Mouse (Mus musculus) heart, embryonic 10.5 days (tissue): Measurements from ENCODE around the gene Pigw. TPM values are rescaled to one million over a fixed set of nuclear protein-coding genes. Genes with fewer than 3 reads are reported as not detected.
A peak's percentile ranks its signal among the peaks of the same experiment; 100 is the strongest.
"Not testable (repeated sequence)": the region's sequence is repeated elsewhere in the genome, so short reads cannot be mapped to it uniquely, and the experiment has no call there.

Experiments used
- DNase-seq: peaks from one replicate; pipeline ENCODE4 v3.0.0-alpha.2; 2017; ENCODE audit warnings: low spot score
- H3K27ac ChIP-seq: fragments of 300-500 bp; sonication (generic); 2 replicates; pipeline ENCODE4 v1.5.1; 2016; ENCODE audit warnings: mild to moderate bottlenecking
- H3K27me3 ChIP-seq: fragments of 300-500 bp; sonication (generic); 2 replicates; pipeline ENCODE4 v1.6.1; 2016; ENCODE audit warnings: mild to moderate bottlenecking; ENCODE audit not compliant: poor library complexity, insufficient read depth, severe bottlenecking
- H3K36me3 ChIP-seq: fragments of 300-500 bp; sonication (generic); 2 replicates; pipeline ENCODE4 v1.6.1; 2016; ENCODE audit warnings: mild to moderate bottlenecking, moderate library complexity
- H3K4me1 ChIP-seq: fragments of 300-500 bp; sonication (generic); 2 replicates; pipeline ENCODE4 v1.6.1; 2016; ENCODE audit warnings: mild to moderate bottlenecking
- H3K4me3 ChIP-seq: fragments of 300-500 bp; sonication (generic); 2 replicates; pipeline ENCODE4 v1.5.1; 2016; ENCODE audit warnings: mild to moderate bottlenecking, moderate library complexity
- H3K9me3 ChIP-seq: fragments of 300-500 bp; sonication (generic); 2 replicates; pipeline ENCODE4 v1.6.1; 2016; ENCODE audit warnings: mild to moderate bottlenecking, moderate library complexity
- WGBS: fragments of 180-500 bp; shearing (Covaris S2); methylation state at CpG from one replicate; pipeline ENCODE4 v1.1.7; 2016; 5-methylcytosine and 5-hydroxymethylcytosine counted together
- polyA plus RNA-seq: library from polyadenylated mRNA; unstranded; fragments of >200 nt; fragmentation: Nextera tagmentation; extraction: Ambion mirVana; gene quantifications from 2 replicates; pipeline ENCODE4 v1.2.1, GENCODE M21; 2016

Gene Pigw
- polyA plus RNA-seq, 1 experiment from 2014 or later = 2.7 TPM

DNA sequence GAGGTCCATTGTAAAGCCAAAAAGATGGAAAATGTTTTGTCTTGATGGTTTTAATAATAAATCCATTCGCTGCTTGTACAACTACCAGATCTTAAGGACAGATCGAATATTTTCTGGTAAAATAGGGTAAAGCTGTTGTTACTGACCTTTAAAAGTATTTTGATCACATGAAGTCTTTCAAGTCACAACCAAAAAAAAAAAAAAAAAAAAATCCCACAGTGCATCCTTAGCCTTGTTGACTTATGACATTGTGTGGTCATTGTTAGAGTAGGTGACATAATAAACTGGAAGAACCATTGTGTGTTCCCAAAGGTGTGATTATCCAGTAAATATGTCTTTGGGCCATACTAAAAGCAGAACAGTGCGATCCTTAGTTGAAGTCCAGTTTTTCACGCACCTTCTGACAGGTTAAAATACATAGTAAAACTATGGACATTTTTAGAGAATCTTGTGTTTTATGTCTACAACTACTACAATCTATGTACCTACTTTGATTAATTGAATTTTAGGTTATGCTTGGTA, 8.5 kb downstream of the Pigw start:
- no peaks in the 10 kb centered on the region for H3K27me3 ChIP-seq
- peak overlapping the region; percentile 97 for H3K4me3 ChIP-seq
- peaks cover 5% of the 10 kb centered on the region; the same call in 1 of the 2 replicates for H3K4me1 ChIP-seq
- WGBS = 75% methylated on average over 4 of the region's 4 CpGs
- peak overlapping the region; percentile 98 for H3K27ac ChIP-seq
- H3K9me3 ChIP-seq = no peaks in the 10 kb centered on the region
- DNase-seq = no peak
- 0 out of 2 replicates have a peak, but pooled peaks cover 6% of the 10 kb centered on the region for H3K36me3 ChIP-seq

DNA sequence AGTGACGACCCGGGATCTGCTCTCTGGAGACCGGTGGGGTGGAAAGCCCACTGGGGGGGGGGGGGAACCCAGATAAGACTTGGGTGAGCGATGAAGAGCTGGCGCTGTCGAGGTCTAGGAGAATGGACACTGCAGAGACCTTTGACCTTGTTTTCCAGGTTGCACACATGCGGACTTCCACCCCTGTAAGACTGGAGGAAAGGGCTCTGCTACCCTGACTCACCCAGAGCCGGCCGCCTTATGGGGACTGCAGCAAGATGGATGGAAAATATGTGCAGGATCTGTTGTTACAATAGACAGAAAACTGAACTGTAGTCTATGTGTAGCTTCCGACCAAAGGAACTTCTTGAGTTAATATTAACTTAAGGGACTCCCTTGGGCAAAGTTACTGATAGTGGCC, 9.0 kb downstream of the Pigw start:
- peak overlapping the region; percentile 97 for H3K4me3 ChIP-seq
- no peaks in the 10 kb centered on the region for H3K27me3 ChIP-seq
- H3K9me3 ChIP-seq = no peaks in the 10 kb centered on the region
- WGBS = 0% methylated on average over 10 of the region's 10 CpGs
- H3K4me1 ChIP-seq = peaks cover 5% of the 10 kb centered on the region; the same call in 1 of the 2 replicates
- H3K36me3 ChIP-seq = 0 out of 2 replicates have a peak, but pooled peaks cover 6% of the 10 kb centered on the region
- peak overlapping the region; percentile 98 for H3K27ac ChIP-seq
- DNase-seq = no peak

DNA sequence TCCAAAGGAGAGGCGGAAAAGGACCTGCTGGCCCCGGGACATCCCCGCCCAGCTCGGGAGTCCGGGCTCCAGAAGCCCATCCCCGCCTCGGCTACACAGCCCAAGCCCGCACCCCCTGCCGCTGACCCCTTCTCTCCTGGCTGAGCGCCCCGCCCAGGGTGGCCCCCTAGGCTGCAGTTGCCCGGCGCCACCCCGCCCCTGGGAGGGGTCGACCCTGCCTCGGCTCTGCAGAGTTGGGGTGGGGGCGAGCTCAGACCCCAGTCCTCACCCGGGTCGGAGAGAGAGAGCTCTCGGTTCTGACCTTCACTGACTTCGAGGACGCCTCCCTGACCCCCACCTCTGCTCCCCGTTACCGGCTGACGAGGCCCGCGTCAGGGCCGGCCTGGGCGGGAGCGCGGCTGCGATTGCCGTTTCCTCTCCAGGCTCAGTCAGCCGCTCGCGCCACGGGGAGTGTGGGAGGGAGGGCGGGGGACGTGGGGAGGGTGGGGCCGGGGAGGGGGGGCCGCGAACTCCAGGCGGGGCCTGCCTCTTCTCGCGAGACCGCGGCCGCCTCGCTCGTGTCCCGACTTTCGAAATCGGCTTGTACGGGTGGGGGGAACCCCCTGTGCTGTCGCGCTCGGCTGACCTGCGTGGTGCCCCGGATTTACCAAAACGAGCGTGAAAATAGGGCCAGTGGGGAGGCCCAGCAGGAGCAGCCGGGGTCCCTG, 9.6 kb downstream of the Pigw start, which contains the start of gene Ggnbp2:
Gene Ggnbp2, minus strand, starts transcription at position 481 of the 707 bp plus-strand sequence.
- DNase-seq = peak; percentile 96

GRCm38 (mm10) chr11:84869537-84870232, 10.4 kb downstream of the Pigw start:
- H3K9me3 ChIP-seq = no peaks in the 10 kb centered on the region
- H3K4me1 ChIP-seq = peaks cover 8% of the 10 kb centered on the region; the same call in 1 of the 2 replicates
- H3K27me3 ChIP-seq = no peaks in the 10 kb centered on the region
- 0 out of 2 replicates have a peak, but pooled peaks cover 6% of the 10 kb centered on the region for H3K36me3 ChIP-seq
- peak overlapping the region; percentile 98 for H3K27ac ChIP-seq
- peak; percentile 98 for DNase-seq
- H3K4me3 ChIP-seq = peak overlapping the region; percentile 97
- WGBS = under 1% methylated on average over 61 of the region's 61 CpGs

More for the DNA sequence above, 9.6 kb downstream of the Pigw start, which contains the start of gene Ggnbp2:
- Histone ChIP-seq H3K27ac (peak within 1 kb of the TSS; percentile 98), H3K4me3 (peak within 1 kb of the TSS; percentile 97), H3K27me3 (no peaks in the 10 kb centered on the region), H3K9me3 (no peaks in the 10 kb centered on the region), H3K4me1 (peaks cover 8% of the 10 kb centered on the region; the same call in 1 of the 2 replicates), H3K36me3 (0 out of 2 replicates have a peak, but pooled peaks cover 6% of the 10 kb centered on the region)
- under 1% methylated on average over 55 of the region's 62 CpGs for WGBS

- Histone ChIP-seq H3K36me3 (0 out of 2 replicates have a peak, but pooled peaks cover 10% of the 10 kb centered on the region), H3K9me3 (no peaks in the 10 kb centered on the region), H3K4me1 (peaks cover 8% of the 10 kb centered on the region; the same call in 1 of the 2 replicates), H3K27ac (peak overlapping the region; percentile 98), H3K27me3 (no peaks in the 10 kb centered on the region), H3K4me3 (peak overlapping the region; percentile 97)
- DNase-seq = no peak
- 9% methylated on average over 7 of the region's 7 CpGs for WGBS
Observed at GRCm38 (mm10) chr11:84868786-84869259, 11.3 kb downstream of the Pigw start.

- no peak for DNase-seq
- Histone ChIP-seq H3K9me3 (no peaks in the 10 kb centered on the region), H3K27me3 (no peaks in the 10 kb centered on the region), H3K4me1 (peaks cover 8% of the 10 kb centered on the region; the same call in 1 of the 2 replicates), H3K27ac (no peak overlapping the region), H3K4me3 (0 out of 2 replicates have a peak overlapping the region, but pooled peaks have one; percentile 5), H3K36me3 (peaks cover 17% of the 10 kb centered on the region; the same call in 1 of the 2 replicates)
- 91% methylated on average over 2 of the region's 2 CpGs for WGBS
Observed at GRCm38 (mm10) chr11:84867586-84867985, 12.5 kb downstream of the Pigw start.

DNA sequence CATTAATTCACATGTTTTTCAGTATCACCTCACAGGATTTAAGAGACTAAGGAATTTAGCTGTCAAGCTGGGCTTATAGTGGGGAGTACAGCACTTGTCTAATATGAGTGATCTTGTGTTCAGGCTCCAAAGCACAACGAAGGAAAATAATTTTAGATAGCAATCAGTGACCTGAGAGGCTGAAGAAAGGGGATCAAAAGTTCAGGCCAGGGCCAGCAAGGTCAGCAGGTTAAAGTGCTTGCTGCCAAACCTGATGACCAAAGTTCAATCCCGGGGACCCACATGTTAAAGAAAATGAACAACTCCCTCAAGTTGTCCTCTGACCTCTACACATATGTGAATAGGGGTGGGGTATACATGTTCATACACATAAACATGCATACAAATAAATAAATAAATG, 14.8 kb downstream of the Pigw start:
- no peaks in the 10 kb centered on the region for H3K27me3 ChIP-seq
- no peak for DNase-seq
- H3K4me1 ChIP-seq = peaks cover 8% of the 10 kb centered on the region; the same call in 1 of the 2 replicates
- no peak overlapping the region for H3K27ac ChIP-seq
- peaks cover 39% of the 10 kb centered on the region for H3K36me3 ChIP-seq
- no peak overlapping the region for H3K4me3 ChIP-seq
- no peaks in the 10 kb centered on the region for H3K9me3 ChIP-seq
- 50% methylated on average over 2 of the region's 2 CpGs for WGBS

- WGBS = 93% methylated on average over 6 of the region's 6 CpGs
- DNase-seq = no peak
- Histone ChIP-seq H3K9me3 (no peaks in the 10 kb centered on the region), H3K36me3 (peaks cover 86% of the 10 kb centered on the region), H3K4me1 (no peaks in the 10 kb centered on the region), H3K4me3 (no peak overlapping the region), H3K27ac (no peak overlapping the region), H3K27me3 (no peaks in the 10 kb centered on the region)
Observed at GRCm38 (mm10) chr11:84855285-84855684, 24.8 kb downstream of the Pigw start.

GRCm38 (mm10) chr11:84847475-84848090, 32.5 kb downstream of the Pigw start:
- Histone ChIP-seq H3K36me3 (peaks cover 80% of the 10 kb centered on the region), H3K27ac (no peak overlapping the region), H3K4me1 (no peaks in the 10 kb centered on the region), H3K4me3 (no peak overlapping the region), H3K27me3 (no peaks in the 10 kb centered on the region), H3K9me3 (no peaks in the 10 kb centered on the region)
- no peak for DNase-seq
- WGBS = 88% methylated on average over 7 of the region's 7 CpGs

- Histone ChIP-seq H3K27me3 (no peaks in the 10 kb centered on the region), H3K4me3 (no peak overlapping the region), H3K4me1 (no peaks in the 10 kb centered on the region), H3K36me3 (peaks cover 78% of the 10 kb centered on the region), H3K9me3 (no peaks in the 10 kb centered on the region), H3K27ac (no peak overlapping the region)
- WGBS = 93% methylated on average over 15 of the region's 15 CpGs
- no peak for DNase-seq
Observed at GRCm38 (mm10) chr11:84846741-84847474, 33.2 kb downstream of the Pigw start.

- WGBS = 91% methylated on average over 2 of the region's 2 CpGs
- Histone ChIP-seq H3K4me1 (no peaks in the 10 kb centered on the region), H3K27me3 (no peaks in the 10 kb centered on the region), H3K9me3 (no peaks in the 10 kb centered on the region), H3K27ac (no peak overlapping the region), H3K36me3 (peaks cover 86% of the 10 kb centered on the region), H3K4me3 (no peak overlapping the region)
- DNase-seq = no peak
Observed at GRCm38 (mm10) chr11:84839330-84839729, 40.8 kb downstream of the Pigw start.

- peaks cover 44% of the 10 kb centered on the region for H3K36me3 ChIP-seq
- peak overlapping the region; percentile 90 for H3K27ac ChIP-seq
- 74% methylated on average over 11 of the region's 11 CpGs for WGBS
- H3K4me1 ChIP-seq = peaks cover 35% of the 10 kb centered on the region
- H3K9me3 ChIP-seq, DNase-seq, H3K27me3 ChIP-seq: not testable (repeated sequence)
- H3K4me3 ChIP-seq = peak overlapping the region; percentile 95
Observed at GRCm38 (mm10) chr11:84829495-84829894, 50.6 kb downstream of the Pigw start.
